Mouse (Mus musculus): ENCODE results near the gene Ppp1r36. TPM values are rescaled to one million over a fixed set of nuclear protein-coding genes. Genes with fewer than 3 reads are reported as not detected.

Ppp1r36 gene
- polyA plus RNA-seq, 1 experiment from 2014 or later, result 3.2 TPM

DNA sequence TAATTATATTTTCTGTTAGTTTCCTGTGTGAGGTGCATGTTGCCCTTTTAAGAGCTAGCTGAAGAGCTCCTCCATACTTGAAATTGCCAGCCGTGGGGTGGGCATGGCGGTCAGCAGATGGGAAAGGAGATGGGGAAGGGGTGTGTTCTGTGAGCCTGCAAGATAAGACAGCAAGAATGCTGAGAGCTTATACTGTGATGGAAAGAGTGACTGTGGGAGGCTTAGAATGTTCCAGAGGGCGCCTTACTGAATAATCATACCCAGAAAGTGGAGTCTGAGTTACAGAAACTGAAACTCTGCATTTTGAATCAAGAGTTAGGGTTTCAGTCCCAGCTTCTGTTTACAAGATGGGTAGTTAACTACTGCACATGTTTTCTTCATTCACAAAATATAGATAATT lies 41.8 kb upstream of the Ppp1r36 start:
- WGBS, result 73% methylated on average over 3 of the region's 3 CpGs
- no peak overlapping the region for H3K27ac ChIP-seq
- H3K4me3 ChIP-seq (replicated peaks), result no peak overlapping the region
- H3K9ac ChIP-seq, result no peak overlapping the region
- ATAC-seq (ENCODE audit: insufficient read depth, low FRiP score, low read depth), result no peak
- H3K4me1 ChIP-seq, result peaks cover 26% of the 10 kb centered on the region
- no peak overlapping the region for H3K4me2 ChIP-seq
- no peaks in the 10 kb centered on the region for H3K9me3 ChIP-seq
- H3K27me3 ChIP-seq (replicated peaks), result no peaks in the 10 kb centered on the region
- H3K36me3 ChIP-seq, result peaks cover 4% of the 10 kb centered on the region; the same call in 1 of the 2 replicates

DNA sequence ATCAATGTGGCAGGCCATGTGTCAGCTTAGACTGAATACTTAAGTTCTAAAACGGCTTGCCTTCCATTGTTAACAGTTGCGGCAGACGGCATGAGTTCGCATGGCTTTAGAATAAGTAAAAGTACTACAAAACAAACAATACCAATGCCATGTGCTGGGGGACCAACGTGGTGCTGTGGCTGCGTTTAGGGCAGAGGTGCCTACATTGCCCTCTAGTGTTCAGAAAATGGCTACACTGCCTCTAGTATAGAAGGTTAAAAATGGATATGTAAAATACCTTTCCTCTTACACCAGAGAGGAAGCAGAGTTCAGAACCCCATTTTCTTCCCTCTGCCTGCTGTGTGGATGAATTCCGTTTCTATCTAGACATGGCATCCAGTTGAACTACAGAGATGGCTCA lies 40.7 kb upstream of the Ppp1r36 start:
- no peak overlapping the region for H3K9ac ChIP-seq
- H3K36me3 ChIP-seq, result peaks cover 4% of the 10 kb centered on the region; the same call in 1 of the 2 replicates
- H3K4me3 ChIP-seq (replicated peaks), result no peak overlapping the region
- no peak for ATAC-seq (ENCODE audit: insufficient read depth, low FRiP score, low read depth)
- H3K27ac ChIP-seq, result no peak overlapping the region
- no peak overlapping the region for H3K4me2 ChIP-seq
- H3K27me3 ChIP-seq (replicated peaks), result no peaks in the 10 kb centered on the region
- 45% methylated on average over 7 of the region's 7 CpGs for WGBS
- no peaks in the 10 kb centered on the region for H3K9me3 ChIP-seq
- peaks cover 26% of the 10 kb centered on the region for H3K4me1 ChIP-seq

DNA sequence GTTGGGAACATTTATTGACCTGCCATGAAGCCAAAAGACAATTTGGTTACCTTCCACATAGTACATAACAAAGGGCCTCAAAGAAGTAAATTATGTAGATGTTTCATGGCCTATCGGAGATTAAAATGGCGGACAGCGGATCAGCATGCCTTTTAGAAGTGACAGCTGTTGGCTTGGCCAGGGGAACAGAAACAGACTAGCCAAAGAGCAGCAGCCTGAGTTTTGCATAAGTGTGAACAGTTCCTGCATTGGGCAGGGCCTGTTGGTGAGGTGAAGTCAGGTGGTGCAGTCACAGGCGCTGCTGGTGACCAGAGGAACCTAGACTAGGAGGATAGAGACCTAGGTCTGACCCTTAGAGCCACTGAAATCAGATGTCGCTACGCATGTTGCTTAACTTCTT lies 40.3 kb upstream of the Ppp1r36 start:
- ATAC-seq (ENCODE audit: insufficient read depth, low FRiP score, low read depth), result no peak
- Histone ChIP-seq H3K4me2 (no peak overlapping the region), H3K27me3 (replicated peaks) (no peaks in the 10 kb centered on the region), H3K4me3 (replicated peaks) (no peak overlapping the region), H3K27ac (no peak overlapping the region), H3K9ac (no peak overlapping the region), H3K9me3 (no peaks in the 10 kb centered on the region), H3K36me3 (peaks cover 4% of the 10 kb centered on the region; the same call in 1 of the 2 replicates), H3K4me1 (peaks cover 23% of the 10 kb centered on the region)
- 96% methylated on average over 6 of the region's 6 CpGs for WGBS

GRCm38 (mm10) chr12:76377726-76378125 lies 39.6 kb upstream of the Ppp1r36 start:
- H3K9me3 ChIP-seq, result no peaks in the 10 kb centered on the region
- peaks cover 4% of the 10 kb centered on the region; the same call in 1 of the 2 replicates for H3K36me3 ChIP-seq
- no peak for ATAC-seq (ENCODE audit: insufficient read depth, low FRiP score, low read depth)
- 88% methylated on average over 3 of the region's 3 CpGs for WGBS
- H3K27me3 ChIP-seq (replicated peaks), result no peaks in the 10 kb centered on the region
- H3K4me3 ChIP-seq (replicated peaks), result no peak overlapping the region
- H3K4me1 ChIP-seq, result peaks cover 16% of the 10 kb centered on the region; the same call in 1 of the 2 replicates
- H3K27ac ChIP-seq, result no peak overlapping the region
- no peak overlapping the region for H3K9ac ChIP-seq
- H3K4me2 ChIP-seq, result no peak overlapping the region

DNA sequence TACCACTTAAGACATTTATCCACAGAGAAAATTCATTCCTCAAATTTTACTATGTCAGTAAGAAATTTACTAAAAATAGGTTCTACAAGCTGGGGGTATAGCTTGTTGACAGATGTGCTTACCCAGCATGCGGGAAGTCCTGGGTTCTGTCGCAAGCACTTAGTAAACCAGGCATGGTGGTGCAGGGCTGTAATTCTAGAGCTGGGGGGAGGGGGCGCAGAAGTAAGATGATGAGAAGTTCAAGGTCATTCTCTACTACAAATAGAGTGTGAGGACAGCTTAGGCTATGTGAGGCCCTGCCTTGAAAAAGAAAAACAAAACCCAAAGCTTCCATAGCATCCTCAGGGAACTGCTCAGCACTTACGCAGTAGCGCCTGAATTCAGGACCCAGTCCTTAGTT lies 38.8 kb upstream of the Ppp1r36 start:
- Histone ChIP-seq H3K36me3 (peaks cover 4% of the 10 kb centered on the region; the same call in 1 of the 2 replicates), H3K9me3 (no peaks in the 10 kb centered on the region), H3K4me3 (replicated peaks) (no peak overlapping the region), H3K27ac (no peak overlapping the region), H3K27me3 (replicated peaks) (no peaks in the 10 kb centered on the region), H3K9ac (no peak overlapping the region), H3K4me2 (no peak overlapping the region), H3K4me1 (peaks cover 12% of the 10 kb centered on the region; the same call in 1 of the 2 replicates)
- 80% methylated on average over 5 of the region's 5 CpGs for WGBS
- ATAC-seq (ENCODE audit: insufficient read depth, low FRiP score, low read depth), result no peak

DNA sequence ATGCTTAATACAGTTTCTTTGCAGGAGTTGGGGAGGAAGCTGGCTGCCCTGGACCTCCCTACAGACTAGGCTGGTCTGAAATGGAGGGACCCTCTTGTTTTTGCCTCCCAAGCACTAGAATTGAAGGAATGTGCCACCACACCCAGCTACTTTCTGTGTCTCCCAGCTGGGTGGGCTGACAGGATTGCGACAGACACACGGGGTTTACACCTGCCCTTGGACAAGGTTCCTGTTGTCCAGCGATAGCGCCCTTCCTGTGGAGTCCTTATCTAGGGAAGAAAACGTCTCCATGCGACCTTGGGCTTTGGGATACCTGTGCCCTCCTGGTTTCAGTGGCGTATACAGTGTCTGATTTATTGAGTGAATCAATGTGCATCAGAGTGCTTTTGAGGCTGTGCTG lies 37.2 kb upstream of the Ppp1r36 start:
- Histone ChIP-seq H3K27ac (no peak overlapping the region), H3K4me3 (replicated peaks) (no peak overlapping the region), H3K9ac (no peak overlapping the region), H3K9me3 (no peaks in the 10 kb centered on the region), H3K4me1 (peaks cover 9% of the 10 kb centered on the region; the same call in 1 of the 2 replicates), H3K36me3 (peaks cover 4% of the 10 kb centered on the region; the same call in 1 of the 2 replicates), H3K4me2 (no peak overlapping the region), H3K27me3 (replicated peaks) (no peaks in the 10 kb centered on the region)
- no peak for ATAC-seq (ENCODE audit: insufficient read depth, low FRiP score, low read depth)
- 67% methylated on average over 7 of the region's 7 CpGs for WGBS

- no peaks in the 10 kb centered on the region for H3K27me3 ChIP-seq (replicated peaks)
- ATAC-seq (ENCODE audit: insufficient read depth, low FRiP score, low read depth), result no peak
- no peaks in the 10 kb centered on the region for H3K9me3 ChIP-seq
- H3K36me3 ChIP-seq, result peaks cover 19% of the 10 kb centered on the region
- no peaks in the 10 kb centered on the region for H3K4me1 ChIP-seq
- no peak overlapping the region for H3K4me2 ChIP-seq
- H3K9ac ChIP-seq, result no peak overlapping the region
- no peak overlapping the region for H3K27ac ChIP-seq
- H3K4me3 ChIP-seq (replicated peaks), result no peak overlapping the region
- 89% methylated on average over 8 of the region's 8 CpGs for WGBS
Measured at GRCm38 (mm10) chr12:76385342-76385741, 32.0 kb upstream of the Ppp1r36 start.

GRCm38 (mm10) chr12:76388794-76389193 lies 28.5 kb upstream of the Ppp1r36 start:
- Histone ChIP-seq H3K36me3 (peaks cover 19% of the 10 kb centered on the region; the same call in 1 of the 2 replicates), H3K27me3 (replicated peaks) (no peaks in the 10 kb centered on the region), H3K27ac (no peak overlapping the region), H3K4me1 (no peaks in the 10 kb centered on the region), H3K4me3 (replicated peaks) (no peak overlapping the region), H3K4me2 (no peak overlapping the region), H3K9ac (no peak overlapping the region), H3K9me3 (no peaks in the 10 kb centered on the region)
- no peak for ATAC-seq (ENCODE audit: insufficient read depth, low FRiP score, low read depth)
- WGBS, result 87% methylated on average over 11 of the region's 11 CpGs

GRCm38 (mm10) chr12:76391595-76392271 lies 25.6 kb upstream of the Ppp1r36 start:
- 0 out of 2 replicates have a peak, but pooled peaks cover 6% of the 10 kb centered on the region for H3K36me3 ChIP-seq
- no peak overlapping the region for H3K4me3 ChIP-seq (replicated peaks)
- H3K4me1 ChIP-seq, result no peaks in the 10 kb centered on the region
- H3K27me3 ChIP-seq (replicated peaks), result no peaks in the 10 kb centered on the region
- ATAC-seq (ENCODE audit: insufficient read depth, low FRiP score, low read depth), result no peak
- H3K4me2 ChIP-seq, result no peak overlapping the region
- no peak overlapping the region for H3K27ac ChIP-seq
- H3K9me3 ChIP-seq, result no peaks in the 10 kb centered on the region
- WGBS, result 75% methylated on average over 3 of the region's 3 CpGs
- H3K9ac ChIP-seq, result no peak overlapping the region

DNA sequence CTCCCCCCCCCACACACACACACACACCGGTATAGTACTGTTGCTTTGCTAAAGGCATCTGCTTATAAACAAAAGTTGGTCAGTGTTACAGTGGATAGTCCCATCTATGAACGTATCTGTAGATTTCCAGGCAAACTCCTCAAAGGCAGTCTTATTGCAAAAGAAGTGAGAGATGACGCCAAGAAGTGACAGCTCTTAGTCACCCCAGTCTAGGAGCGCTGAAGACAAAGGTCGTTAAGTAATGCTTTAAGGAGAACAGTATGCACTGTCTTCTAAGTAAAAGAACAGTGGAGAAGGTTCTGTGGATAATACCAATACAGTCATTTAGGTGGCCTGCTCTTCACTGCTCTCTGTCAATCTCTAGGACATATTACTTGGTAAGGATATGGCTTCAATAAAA lies 24.4 kb upstream of the Ppp1r36 start:
- Histone ChIP-seq H3K4me2 (no peak overlapping the region), H3K36me3 (0 out of 2 replicates have a peak, but pooled peaks cover 4% of the 10 kb centered on the region), H3K27me3 (replicated peaks) (no peaks in the 10 kb centered on the region), H3K4me1 (no peaks in the 10 kb centered on the region), H3K9ac (no peak overlapping the region), H3K4me3 (replicated peaks) (no peak overlapping the region), H3K9me3 (no peaks in the 10 kb centered on the region), H3K27ac (no peak overlapping the region)
- WGBS, result 75% methylated on average over 5 of the region's 5 CpGs
- ATAC-seq (ENCODE audit: insufficient read depth, low FRiP score, low read depth), result no peak

DNA sequence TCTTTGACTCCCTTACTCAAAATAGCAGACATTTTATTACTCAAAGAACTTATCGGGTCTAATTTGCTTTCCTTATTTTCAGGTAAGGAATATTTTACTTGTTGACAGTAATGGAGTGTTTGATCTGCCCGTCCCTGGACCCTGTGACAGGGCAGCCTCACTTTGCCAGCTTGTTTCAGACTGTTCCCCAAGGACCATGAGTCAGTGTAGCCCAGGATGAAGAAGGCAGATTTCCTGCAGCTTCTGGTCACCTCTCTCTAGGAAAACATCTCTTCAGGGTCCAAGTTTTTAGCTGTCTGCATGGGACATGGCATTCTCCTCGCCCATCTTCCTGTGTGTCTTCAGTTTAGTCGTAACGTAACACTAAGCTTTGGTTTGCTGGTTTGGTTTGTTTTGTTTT lies 20.1 kb upstream of the Ppp1r36 start:
- no peak for ATAC-seq (ENCODE audit: insufficient read depth, low FRiP score, low read depth)
- no peak overlapping the region for H3K4me2 ChIP-seq
- WGBS, result 87% methylated on average over 5 of the region's 5 CpGs
- no peaks in the 10 kb centered on the region for H3K27me3 ChIP-seq (replicated peaks)
- H3K27ac ChIP-seq, result no peak overlapping the region
- no peaks in the 10 kb centered on the region for H3K9me3 ChIP-seq
- no peaks in the 10 kb centered on the region for H3K36me3 ChIP-seq
- no peak overlapping the region for H3K9ac ChIP-seq
- no peak overlapping the region for H3K4me3 ChIP-seq (replicated peaks)
- no peaks in the 10 kb centered on the region for H3K4me1 ChIP-seq

GRCm38 (mm10) chr12:76401674-76402073 lies 15.7 kb upstream of the Ppp1r36 start:
- WGBS, result 61% methylated on average over 3 of the region's 3 CpGs
- no peak overlapping the region for H3K4me3 ChIP-seq (replicated peaks)
- no peak overlapping the region for H3K27ac ChIP-seq
- no peaks in the 10 kb centered on the region for H3K36me3 ChIP-seq
- H3K4me1 ChIP-seq, result peaks cover 24% of the 10 kb centered on the region
- H3K9ac ChIP-seq, result no peak overlapping the region
- H3K27me3 ChIP-seq (replicated peaks), result peaks cover 20% of the 10 kb centered on the region
- no peak overlapping the region for H3K4me2 ChIP-seq
- no peak for ATAC-seq (ENCODE audit: insufficient read depth, low FRiP score, low read depth)
- no peaks in the 10 kb centered on the region for H3K9me3 ChIP-seq

Data from stomach, embryonic 15.5 days (tissue).